Mouse (Mus musculus) heart, postnatal 10 days (tissue): ENCODE data around the gene Rec114. TPM values are rescaled to one million over a fixed set of nuclear protein-coding genes. Genes with fewer than 3 reads are reported as not detected.

Experiments used
- DNase-seq, 2 experiments: peaks; one replicate each; pipeline ENCODE4 v3.0.0; 2021
- intact Hi-C: fragments of 180-260 bp; cut with DNase I; formaldehyde crosslinking; loops from one replicate; pipeline ENCODE4 v1.15.1; 2025
- total RNA-seq, 2 experiments: library from RNA; stranded (reverse); gene quantifications; 2 replicates each; pipeline ENCODE4 v1.2.3; 2021

Rec114 gene
- total RNA-seq, result 1 to 10 TPM; 1.3 to 4.2 TPM

DNA sequence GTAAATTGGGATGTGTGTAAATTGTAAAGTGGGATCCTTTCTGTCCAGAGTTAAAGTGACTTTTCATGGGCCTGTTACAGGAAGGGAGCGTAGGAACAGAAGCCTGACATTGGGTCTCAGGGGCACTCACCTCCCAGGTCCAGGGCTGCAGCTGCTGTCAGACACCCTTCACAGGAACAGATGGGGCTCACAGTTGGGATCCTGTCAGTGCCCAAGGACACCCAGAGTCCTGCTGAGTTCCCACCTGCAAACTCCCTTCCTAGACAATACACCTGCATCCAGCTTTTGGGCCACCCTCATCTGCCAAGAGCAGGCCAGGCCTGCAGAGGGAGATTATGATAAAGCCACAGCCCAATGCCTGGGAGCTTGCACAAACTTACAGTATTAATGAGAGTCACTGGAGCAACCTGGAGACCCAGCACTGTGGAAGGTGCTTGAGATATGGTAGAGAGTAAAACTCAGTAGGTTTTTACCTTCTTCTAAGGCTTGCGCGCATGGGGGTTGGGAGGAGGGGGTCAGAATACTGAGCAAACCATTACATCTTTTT lies at the start of gene Rec114:
Rec114 (minus strand) TSS at position 263 of the 547 bp plus-strand sequence.
- intact Hi-C loops, result no loop called here
- no peak for DNase-seq

DNA sequence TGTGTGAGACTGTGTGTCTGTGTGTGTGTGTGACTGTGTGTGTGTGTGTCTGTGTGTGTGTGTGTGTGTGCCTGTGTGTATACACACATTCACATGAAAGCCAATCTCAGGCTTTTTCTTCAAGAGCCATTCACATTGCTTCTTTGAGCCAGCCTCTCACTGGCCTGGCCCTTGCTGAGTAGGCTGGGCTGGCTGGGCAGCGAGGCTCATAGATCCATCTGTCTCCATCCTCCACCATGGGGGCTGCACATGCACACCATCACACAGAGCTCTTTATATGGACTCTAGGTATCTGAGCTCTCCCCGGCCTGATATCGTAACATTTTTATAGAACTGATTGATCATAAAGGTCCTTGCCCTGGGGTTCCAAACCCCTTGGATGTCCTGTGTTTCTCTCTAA lies 45.7 kb upstream of the Rec114 start:
- intact Hi-C loops, result no loop called here
- no peak for DNase-seq

DNA sequence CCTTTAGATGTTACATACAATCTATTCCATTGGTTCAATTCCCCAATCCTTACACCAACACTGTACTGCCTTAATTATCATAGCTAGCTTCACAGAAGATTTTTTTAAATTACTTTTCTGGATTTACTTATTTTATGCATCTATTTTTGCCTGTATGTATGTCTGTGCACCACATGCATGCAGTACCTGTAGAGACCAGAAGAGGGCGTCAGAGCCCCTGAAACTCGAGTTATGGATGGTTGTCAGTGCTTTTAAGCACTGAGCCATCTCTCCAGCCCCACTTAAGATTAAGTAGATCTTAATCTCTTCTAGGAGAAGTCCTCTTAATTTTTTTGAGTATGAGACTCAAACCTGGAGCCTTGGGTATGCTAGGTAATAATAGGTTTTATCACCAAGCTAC lies 31.6 kb upstream of the Rec114 start:
- DNase-seq, result no peak
- intact Hi-C loops, result no loop called here

DNA sequence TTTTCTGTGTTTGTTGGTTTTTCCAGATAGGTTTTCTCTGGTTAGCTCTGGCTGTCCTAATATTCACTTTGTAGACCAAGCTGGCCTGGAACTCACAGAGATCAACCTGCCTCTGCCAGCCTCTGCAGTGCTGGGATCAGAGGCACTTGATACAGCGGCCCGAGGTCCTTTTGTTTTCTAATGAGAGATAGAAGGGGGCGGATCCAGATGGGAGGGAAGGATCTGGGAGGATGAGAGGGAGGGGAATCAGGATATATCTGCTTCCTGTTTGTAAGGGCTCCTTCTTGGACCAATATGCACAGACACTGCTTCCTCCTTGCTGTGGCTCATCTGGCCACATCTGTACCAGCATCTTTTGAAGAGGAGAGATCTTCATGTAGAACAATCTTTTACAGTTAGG lies 31.0 kb upstream of the Rec114 start:
- intact Hi-C loops, result no loop called here

DNA sequence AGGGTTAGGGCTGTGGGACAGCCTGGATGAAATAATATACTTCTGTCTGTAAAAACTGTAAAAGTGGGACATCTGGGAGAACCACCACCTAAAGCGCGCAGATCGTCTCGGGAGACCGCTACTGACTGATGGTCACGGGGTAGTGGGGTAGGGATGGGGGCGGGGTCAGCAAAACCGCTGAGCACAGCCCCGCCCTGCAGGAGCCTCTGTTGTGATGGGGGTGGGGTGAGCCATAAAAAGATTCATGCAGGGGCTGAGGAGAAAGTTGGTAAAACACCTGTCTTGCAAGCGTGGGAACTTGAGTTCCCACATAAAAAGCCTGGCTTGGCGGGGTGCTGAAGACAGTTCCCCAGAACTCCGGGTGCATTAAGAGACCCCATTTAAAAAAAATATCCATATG lies 26.2 kb upstream of the Rec114 start:
- intact Hi-C loops, result no loop called here
- DNase-seq, result no peak

More for the DNA sequence above, 31.0 kb upstream of the Rec114 start:
- no peak for DNase-seq

DNA sequence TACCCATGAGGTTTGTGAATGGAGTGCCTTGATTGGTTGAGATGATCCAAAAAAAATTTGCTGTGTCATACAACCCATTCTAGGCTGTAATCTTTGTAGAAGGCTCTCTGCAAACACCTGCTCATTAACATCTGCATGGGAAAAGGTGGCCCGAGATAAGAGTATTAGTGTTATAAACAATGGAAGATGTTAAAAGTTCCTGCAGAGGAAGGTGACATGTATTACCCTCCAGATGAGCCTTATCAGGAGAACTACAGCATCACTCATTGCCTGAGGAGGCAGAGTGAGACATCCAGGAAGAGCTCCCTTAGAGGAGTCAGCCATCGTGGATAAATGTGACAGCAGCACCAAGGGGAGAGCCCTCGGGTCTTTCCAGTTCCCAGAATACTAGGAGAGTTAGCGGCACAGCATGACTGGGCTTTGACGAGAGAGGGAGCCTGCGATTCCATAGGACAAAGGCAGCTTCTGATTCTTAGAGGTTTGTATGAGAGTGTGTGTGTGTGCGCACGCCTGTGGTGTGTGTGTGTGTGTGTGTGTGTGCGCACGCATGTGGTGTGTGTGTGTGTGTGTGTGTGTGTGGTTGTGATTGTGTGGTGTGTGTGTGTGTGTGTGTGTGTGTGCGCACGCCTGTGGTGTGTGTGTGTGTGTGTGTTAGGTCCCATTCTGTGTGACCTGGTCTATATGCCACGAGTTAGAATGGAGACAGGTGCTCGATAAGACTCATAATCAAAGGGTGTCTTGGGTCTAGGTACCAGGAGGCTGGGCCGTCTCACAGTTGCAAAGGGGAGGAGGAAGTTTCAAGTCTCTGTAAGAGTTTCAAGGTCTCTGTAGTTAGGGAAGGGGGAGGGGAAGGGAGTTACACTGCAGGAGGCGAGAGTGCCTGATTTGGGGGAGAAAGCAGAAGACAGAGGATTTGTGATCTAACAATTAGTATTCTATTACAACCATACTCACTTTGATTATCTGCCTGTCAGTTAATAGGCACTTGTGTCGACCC lies 23.5 kb upstream of the Rec114 start:
- no peak for DNase-seq

DNA sequence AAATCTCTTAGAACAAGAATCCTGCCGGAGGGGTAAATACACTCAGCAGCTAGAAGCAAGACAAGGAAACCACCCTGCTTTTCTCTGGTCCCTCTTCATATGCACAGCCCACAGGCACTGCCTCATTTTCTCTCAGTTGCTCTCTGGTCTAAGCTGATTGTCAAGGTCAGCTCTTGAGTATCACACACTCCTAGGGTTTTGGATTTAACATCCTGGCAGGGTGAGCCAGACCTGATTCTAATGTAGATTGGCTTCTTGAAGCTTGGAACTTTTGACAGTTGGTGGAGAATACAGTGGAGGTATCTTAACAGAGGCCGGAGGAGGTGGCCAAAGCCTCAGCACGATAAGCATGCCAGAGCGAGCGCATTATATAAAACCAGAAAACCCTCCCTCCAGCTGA lies 20.6 kb upstream of the Rec114 start:
- intact Hi-C loops, result no loop called here
- DNase-seq, result no peak

More for the DNA sequence above, 23.5 kb upstream of the Rec114 start:
- intact Hi-C loops, result no loop called here

DNA sequence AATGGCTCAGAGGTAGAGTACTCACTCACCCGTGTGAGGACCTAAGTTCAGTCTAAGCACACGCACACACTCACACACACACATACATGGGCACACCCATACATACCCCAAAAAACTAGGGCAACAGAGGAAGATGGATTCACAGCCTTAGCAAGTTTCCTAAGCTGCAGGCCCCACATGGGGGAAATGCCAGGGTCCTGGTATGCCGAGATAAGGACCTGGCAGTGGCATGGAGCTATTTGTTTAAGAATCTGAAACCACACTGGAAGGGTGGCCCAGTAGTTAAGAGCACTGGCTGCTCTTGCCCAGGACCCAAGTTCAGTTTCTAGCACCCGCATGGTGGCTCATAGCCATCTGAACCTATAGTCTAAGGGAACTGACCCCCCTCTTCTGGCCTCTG lies 19.4 kb upstream of the Rec114 start:
- intact Hi-C loops, result no loop called here
- DNase-seq, result no peak

DNA sequence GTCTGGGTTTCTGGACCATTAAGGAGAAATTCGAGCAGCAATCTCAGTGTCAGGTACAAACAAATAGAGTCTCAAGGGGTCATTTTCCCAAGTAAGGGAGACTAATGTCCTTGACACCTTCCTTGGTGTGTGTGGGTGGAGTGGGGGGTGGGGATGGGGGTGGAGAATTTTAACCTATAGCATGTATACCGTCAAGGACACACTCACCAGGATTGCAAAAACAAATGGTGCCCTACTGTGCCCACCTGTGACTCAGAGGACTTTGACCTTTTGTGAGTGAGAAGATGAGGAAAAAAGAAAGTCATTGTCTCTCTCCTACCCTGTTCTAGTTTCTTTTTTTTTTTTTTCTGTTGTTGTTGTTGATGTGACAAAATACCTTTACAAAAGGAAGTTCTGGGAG lies 18.3 kb upstream of the Rec114 start:
- intact Hi-C loops, result no loop called here
- no peak for DNase-seq

DNA sequence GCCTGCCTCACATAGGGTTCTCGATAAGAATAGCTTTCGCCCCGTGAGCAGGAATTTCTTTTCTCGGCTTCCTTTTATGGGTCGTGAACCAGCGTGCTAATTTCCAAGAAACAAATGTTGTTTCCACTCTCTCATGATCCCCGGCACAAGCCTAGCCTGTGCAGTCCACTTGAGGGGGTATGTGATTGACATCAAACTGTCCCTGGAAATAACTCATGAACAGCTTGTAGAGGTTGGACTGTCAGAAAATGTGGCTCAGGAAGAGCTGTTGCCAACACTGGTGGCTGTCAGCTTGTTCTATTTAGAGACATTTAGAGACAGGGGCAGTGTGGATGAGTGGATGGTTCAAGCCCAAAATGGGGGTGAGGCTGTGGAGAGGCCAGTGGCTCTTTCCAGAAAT lies 15.0 kb upstream of the Rec114 start:
- intact Hi-C loops, result no loop called here
- DNase-seq, result peak in 1 of 2 experiments; percentile 6

DNA sequence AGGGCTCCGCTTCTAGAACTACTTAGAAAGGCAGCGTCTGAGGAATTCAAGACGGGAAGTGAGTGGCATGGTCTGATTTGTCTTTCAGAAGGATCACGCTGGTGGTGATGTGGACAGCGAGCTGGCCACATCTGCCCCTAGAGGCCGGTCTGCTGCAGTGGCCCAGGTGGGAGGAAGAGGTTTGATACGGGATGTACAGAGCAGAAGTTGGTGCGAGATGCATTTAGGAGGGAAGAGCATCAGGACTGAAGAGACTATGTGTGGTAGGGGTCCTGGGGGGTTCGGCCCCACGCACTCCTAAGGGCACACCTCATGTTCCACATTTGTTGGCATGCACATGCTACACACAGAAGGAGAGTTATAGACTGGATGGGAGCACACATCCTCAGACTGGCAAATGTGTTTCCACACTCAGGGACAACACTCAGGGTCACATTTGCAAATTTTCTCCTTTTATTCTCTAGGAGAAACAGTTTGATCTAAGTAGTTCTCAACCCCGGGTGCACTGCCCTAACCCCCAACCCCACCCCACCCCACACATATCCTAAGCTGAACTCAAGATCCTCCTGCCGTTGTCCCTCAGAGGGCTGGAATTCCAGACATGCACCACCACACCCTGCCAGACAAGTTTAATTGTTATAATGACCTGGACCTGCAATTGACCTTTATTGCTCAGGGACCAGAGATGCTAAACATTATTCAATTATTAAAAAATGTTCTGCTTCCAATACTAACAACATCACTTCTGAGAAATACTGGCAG lies 12.8 kb upstream of the Rec114 start:
- intact Hi-C loops, result no loop called here
- DNase-seq, result no peak

DNA sequence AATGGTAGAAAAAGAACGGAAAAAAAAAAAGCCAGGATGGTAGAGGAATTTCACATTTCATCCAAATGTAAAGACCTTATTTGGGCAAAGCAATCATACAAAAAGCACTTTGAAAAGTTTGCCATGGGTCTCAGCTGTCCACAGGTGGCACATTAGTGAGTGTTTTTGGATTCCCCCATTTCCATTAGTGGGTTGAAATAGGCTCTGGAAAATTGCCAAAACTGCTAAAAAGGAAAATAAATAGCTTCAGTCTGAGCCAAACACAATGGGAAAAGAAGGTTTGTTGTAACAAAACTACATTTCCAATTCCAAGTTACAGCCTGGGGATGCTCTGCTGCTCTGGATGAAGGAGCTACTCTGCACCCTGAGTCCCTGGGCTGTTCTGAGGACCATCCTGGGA lies 9.8 kb upstream of the Rec114 start:
- DNase-seq, result no peak
- intact Hi-C loops, result no loop called here

DNA sequence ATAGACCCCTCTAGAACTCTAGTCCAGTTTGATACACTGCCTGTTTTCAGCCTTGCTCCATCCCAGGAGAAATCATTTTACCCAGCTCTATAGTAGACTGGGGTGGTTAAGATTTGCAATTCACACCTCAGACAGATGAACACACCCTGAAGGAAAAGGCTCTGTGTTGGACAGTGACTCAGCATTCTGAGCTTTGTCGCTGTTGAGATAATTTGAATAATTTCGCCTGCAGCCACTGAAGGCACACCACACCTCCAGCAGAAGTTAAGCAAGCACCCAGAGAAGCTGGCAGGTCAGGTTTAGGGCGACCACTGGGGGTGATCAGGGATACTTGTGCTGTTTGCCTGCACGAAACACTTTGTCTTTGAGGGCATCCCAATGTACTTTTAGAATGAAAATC lies 4.4 kb upstream of the Rec114 start:
- no peak for DNase-seq
- intact Hi-C loops, result no loop called here

DNA sequence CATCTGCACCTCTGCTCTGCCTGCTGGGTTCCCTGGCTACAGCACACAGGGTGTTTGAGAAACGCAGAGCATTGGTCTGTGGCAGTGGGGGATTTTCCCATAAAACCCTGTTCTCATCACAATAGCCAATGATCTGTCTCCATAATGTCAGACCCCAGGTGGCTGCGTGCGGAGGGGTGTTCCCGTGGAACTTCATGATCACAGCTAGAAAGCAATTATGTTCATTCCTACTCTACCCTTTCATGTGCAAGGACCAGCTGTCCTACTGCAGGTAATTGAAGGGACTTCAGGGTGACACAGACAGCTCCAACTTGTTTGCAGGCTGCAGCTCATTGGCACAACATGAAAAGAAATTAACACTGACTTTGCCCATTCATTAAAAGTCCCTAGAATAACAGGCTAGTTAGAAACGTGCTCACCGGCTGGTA lies 3.6 kb upstream of the Rec114 start:
- intact Hi-C loops, result no loop called here
- no peak for DNase-seq

DNA sequence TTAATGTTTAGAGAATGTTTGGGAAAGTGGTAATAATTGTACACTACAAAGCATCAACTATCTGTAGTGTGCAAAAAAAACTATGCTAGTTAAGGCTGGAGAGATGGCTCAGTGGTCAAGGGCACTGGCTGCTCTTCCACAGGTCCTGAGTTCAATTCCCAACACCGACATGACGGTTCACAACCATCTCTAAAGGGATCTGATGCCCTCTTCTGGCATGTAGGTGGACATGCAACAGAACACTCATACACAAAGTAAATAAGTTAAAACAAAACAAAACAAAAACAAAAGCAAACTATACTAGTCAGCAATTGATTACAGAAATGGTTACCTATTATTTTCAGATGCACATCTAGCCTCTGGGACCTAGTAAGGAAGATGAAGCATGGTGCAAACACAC lies 1.1 kb downstream of the Rec114 start:
- no peak for DNase-seq
- intact Hi-C loops, result no loop called here

DNA sequence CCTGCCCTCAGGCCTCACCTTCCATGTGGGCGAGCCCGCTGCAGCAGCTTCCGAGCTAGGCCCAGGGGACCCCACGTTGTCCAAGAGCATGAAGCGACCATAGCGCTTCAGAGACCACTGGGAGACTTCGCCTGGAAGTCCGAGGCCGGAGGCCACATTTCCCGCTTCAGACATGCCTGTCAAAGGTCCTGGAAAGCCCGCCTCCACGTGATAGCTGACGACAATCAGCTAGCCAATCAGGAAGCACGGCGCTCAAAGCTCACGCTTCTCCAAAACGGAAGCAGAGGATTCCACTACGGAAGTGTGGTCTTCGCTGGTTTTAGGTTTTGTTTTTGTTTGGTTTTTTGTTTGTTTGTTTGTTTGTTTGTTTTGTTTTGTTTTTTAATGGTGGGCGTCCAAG lies 2.4 kb downstream of the Rec114 start:
- DNase-seq, result no peak
- intact Hi-C loops, result no loop called here

DNA sequence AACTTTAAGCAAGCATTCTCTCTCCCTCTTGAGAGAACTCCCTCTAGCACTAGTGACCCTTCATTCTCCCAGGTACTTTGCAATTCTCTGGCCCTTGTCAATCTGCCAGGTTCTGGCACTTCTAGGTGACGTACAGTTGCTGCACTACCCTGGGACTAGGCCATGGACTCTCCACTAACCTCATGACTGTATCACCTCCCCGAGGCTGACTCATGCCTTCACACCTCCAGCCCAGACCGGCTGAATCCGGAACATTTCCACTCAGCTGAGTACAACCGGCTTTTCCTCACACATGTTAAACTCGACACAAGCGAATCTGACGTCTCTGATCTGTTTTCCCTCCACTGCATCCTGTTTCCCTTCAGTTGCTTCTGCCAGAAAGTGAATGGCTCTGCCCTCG lies 4.0 kb downstream of the Rec114 start:
- DNase-seq, result peak; percentile 6 to 18
- intact Hi-C loops, result no loop called here

DNA sequence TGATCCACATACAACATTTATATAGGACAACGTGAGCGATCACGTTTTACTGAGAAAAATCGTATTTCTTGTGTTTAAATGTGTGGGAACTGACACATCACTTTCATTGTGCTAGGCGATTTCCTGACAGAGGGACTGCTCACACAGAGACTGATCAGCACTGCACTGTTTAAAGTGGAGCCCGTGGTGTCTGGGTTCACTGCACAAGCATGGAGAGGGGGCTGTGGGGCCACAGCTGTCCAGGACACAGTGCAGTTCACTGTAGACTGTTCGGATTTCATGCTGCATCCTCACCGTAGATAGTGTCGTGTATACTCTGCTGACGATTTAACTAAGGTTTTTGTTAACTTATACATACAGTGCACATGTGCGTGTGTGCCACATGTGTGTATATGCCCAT lies 20.6 kb downstream of the Rec114 start:
- DNase-seq, result no peak
- intact Hi-C loops, result loop anchor here (10.0 kb wide), 1 partner anchor 512 kb away; no protein-coding TSS in a partner anchor

DNA sequence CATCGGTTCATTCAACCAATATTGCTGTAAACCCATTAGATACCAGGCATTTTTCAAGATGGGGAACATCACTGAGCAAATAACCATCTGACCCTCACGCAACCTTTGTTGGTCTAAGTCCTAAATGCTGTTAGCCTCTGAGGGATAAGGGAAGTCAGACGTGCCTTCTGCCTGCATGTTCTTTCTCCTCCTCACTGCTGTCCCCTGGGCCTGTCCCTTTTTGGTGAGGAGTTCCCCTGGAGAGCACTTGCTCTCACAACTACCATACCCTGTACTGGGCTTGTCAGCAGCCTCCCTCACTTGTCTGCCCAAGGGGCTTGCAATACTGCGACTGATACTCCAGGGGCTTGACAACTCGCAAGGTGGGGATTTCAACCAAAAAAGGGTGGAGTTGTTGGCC lies 21.6 kb downstream of the Rec114 start:
- no peak for DNase-seq
- intact Hi-C loops, result loop anchor here (10.0 kb wide), 1 partner anchor 513 kb away; no protein-coding TSS in a partner anchor

DNA sequence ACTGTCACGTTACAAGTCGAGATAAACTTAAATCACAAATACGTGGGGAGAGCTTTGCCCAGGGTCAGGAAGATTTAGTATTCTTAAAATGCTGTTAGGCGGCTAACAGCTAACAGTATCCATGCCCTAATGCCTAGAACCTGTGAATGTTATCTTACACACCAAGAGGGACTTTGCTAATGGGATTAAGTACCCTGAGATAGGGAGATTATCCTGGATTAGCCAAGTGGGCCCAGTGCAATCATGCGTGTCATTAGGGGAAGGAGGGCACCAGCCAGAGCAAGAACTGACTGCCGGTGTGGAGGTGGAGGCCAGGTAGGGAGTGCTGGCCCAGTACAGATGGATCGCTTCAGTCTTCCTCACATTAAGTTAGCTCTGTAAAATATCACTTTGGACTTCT lies 22.7 kb downstream of the Rec114 start:
- no peak for DNase-seq
- intact Hi-C loops, result loop anchor here (10.0 kb wide), 1 partner anchor 514 kb away; no protein-coding TSS in a partner anchor

DNA sequence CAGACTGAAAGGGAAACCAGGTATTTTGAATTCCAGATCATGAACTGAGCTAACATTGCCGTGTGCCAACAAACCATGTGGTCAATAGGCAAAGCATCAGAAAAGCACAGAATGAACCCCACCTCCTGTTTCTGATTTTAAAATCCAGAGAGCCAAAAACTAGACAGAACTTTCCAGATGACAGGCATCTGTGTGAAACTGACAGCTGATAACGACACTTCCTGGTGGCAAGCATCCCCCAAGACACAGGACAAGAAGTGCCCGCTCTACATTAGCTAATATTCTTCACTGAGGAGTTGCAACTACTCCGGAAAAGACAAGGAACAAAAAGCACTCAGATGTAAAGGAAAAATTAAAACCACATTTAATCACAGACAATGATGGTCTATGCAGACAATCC lies 23.6 kb downstream of the Rec114 start:
- no peak for DNase-seq
- intact Hi-C loops, result loop anchor here (10.0 kb wide), 1 partner anchor 515 kb away; no protein-coding TSS in a partner anchor
